Mouse (Mus musculus) erythroid progenitor cell, adult 5-6 weeks (primary cell): ENCODE data around the gene 1700020A23Rik. TPM values are rescaled to one million over a fixed set of nuclear protein-coding genes. Genes with fewer than 3 reads are reported as not detected.

Experiments used
- ATAC-seq: replicated peaks from 2 replicates; pipeline ENCODE4 v1.8.0; 2016; ENCODE audit warnings: moderate number of reproducible peaks, mild to moderate bottlenecking, moderate TSS enrichment, inconsistent platforms; ENCODE audit not compliant: poor library complexity, low FRiP score, severe bottlenecking
- total RNA-seq, 2 experiments: library from RNA; stranded (forward) in 1 of 2; stranded (reverse) in 1 of 2; fragments of 150-400 nt in 1 of 2; fragments of 186-747, 209-891 nt in 1 of 2; gene quantifications; 2 replicates each; pipeline versions ENCODE4 v1.2.3 to v1.2.4; 2015 to 2017; ENCODE audit warnings: low replicate concordance in 2 of 2

The 1700020A23Rik gene
- total RNA-seq, 2 experiments from 2014 or later, result not detected

GRCm38 (mm10) chr2:130408194-130408593 lies 3.1 kb downstream of the 1700020A23Rik start:
- no peak for ATAC-seq

GRCm38 (mm10) chr2:130411558-130412495 lies 6.8 kb downstream of the 1700020A23Rik start:
- peak; percentile 72 for ATAC-seq

- no peak for ATAC-seq
These were observed 7.7 kb downstream of the 1700020A23Rik start for GRCm38 (mm10) chr2:130412775-130413174.

GRCm38 (mm10) chr2:130414094-130414856 lies 9.2 kb downstream of the 1700020A23Rik start:
- no peak for ATAC-seq

- no peak for ATAC-seq
These were observed 16.9 kb downstream of the 1700020A23Rik start for GRCm38 (mm10) chr2:130421781-130422620.

- peak; percentile 56 for ATAC-seq
These were observed 18.5 kb downstream of the 1700020A23Rik start for GRCm38 (mm10) chr2:130423397-130424125.

- ATAC-seq, result peak; percentile 93
These were observed 19.2 kb downstream of the 1700020A23Rik start, which contains the start of the genes Vps16 and Pced1a for GRCm38 (mm10) chr2:130424126-130424853. Gene Vps16 (plus strand): TSS chr2:130424339. Gene Pced1a (minus strand): TSS chr2:130424701.

- no peak for ATAC-seq
These were observed 20.1 kb downstream of the 1700020A23Rik start for GRCm38 (mm10) chr2:130425112-130425511.

- ATAC-seq, result no peak
These were observed 24.8 kb downstream of the 1700020A23Rik start for GRCm38 (mm10) chr2:130429851-130430250.

GRCm38 (mm10) chr2:130430484-130430883 lies 25.4 kb downstream of the 1700020A23Rik start:
- ATAC-seq, result no peak

- no peak for ATAC-seq
These were observed 27.1 kb downstream of the 1700020A23Rik start for GRCm38 (mm10) chr2:130432157-130432556.

GRCm38 (mm10) chr2:130433152-130433551 lies 28.1 kb downstream of the 1700020A23Rik start:
- ATAC-seq, result 0 out of 2 replicates have a peak, but pooled peaks have one; percentile 43

- no peak for ATAC-seq
These were observed 31.7 kb downstream of the 1700020A23Rik start for GRCm38 (mm10) chr2:130436769-130437168.

- ATAC-seq, result no peak
These were observed 33.8 kb downstream of the 1700020A23Rik start for GRCm38 (mm10) chr2:130438861-130439260.

- no peak for ATAC-seq
These were observed 34.9 kb downstream of the 1700020A23Rik start for GRCm38 (mm10) chr2:130439840-130440480.

GRCm38 (mm10) chr2:130442162-130442561 lies 37.1 kb downstream of the 1700020A23Rik start:
- ATAC-seq, result peak; percentile 80

GRCm38 (mm10) chr2:130448449-130448848 lies 43.4 kb downstream of the 1700020A23Rik start:
- no peak for ATAC-seq
